Mouse (Mus musculus): Measurements from ENCODE around the gene Gpr18. TPM values are rescaled to one million over a fixed set of nuclear protein-coding genes. Genes with fewer than 3 reads are reported as not detected.

Gpr18 gene
- polyA plus RNA-seq (2014; fragmentation: Nextera tagmentation; extraction: Ambion mirVana): 0.11 and 0.22 TPM in 2 replicates

DNA sequence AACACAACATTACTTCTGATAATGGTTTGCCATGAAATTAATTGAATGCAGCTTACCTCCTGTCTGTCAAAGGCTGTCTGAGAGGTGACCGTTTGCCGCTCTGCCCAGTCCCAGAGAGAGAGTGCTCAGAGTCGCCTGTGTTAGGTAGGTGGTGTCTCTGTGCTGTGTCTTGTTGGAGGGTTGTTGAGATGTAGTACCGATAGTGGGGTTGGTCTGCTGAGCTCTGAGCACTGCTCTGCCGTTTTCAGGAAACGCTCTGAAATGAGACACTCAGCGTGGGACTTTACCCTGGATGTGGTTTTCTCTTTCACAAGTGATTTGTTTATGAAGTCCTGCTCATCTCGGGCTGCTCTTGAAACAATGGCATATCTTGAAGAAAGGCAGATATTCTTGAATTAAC, at the start of gene Gpr18:
Gene Gpr18, minus strand, starts transcription at position 161 of the 400 bp plus-strand sequence.
- H3K9ac ChIP-seq (ENCODE audit: low read depth, low read length): no peak within 1 kb of the TSS
- 64% methylated on average over 8 of the region's 8 CpGs for WGBS
- H3K4me2 ChIP-seq (ENCODE audit: low read depth, low read length): no peak within 1 kb of the TSS
- H3K36me3 ChIP-seq (ENCODE audit: control insufficient read depth, insufficient read depth, low read length): peaks cover 42% of the 10 kb centered on the region
- no peak within 1 kb of the TSS for H3K27ac ChIP-seq (replicated peaks; ENCODE audit: low read depth, low read length)
- H3K4me1 ChIP-seq (ENCODE audit: control insufficient read depth, insufficient read depth, low read length): no peaks in the 10 kb centered on the region
- no peak for DNase-seq (ENCODE audit: low spot score)
- no peak for ATAC-seq (ENCODE audit: low read depth)
- no peaks in the 10 kb centered on the region for H3K27me3 ChIP-seq (replicated peaks; ENCODE audit: control insufficient read depth, insufficient read depth, low read length)
- H3K9me3 ChIP-seq (ENCODE audit: control insufficient read depth, low read length): no peaks in the 10 kb centered on the region
- H3K4me3 ChIP-seq (ENCODE audit: low read depth, low read length): no peak within 1 kb of the TSS

DNA sequence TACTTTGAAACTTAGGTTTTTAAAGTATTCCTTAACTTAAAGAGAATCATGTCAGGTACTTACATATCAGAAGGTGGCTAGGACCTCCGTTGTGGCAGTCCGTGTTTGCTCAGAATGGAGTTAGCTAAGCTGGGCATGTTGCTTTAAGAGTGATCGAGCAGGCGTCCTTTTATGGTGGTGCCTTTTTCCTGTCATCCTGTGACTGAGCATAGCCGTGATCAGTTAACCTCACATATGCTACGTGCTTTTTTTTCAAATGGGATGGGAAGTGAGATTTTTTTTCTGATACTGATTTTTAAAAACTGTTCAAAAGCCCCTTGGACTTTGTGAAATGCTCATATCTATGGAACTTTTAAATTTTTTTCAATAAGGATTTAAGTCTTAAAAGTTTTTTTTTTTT, 49.4 kb upstream of the Gpr18 start, which contains the start of gene Gpr183:
Gene Gpr183, minus strand, starts transcription at position 206 of the 400 bp plus-strand sequence.
- no peaks in the 10 kb centered on the region for H3K36me3 ChIP-seq (ENCODE audit: control insufficient read depth, insufficient read depth, low read length)
- ATAC-seq (ENCODE audit: low read depth): no peak
- H3K27me3 ChIP-seq (replicated peaks; ENCODE audit: control insufficient read depth, insufficient read depth, low read length): no peaks in the 10 kb centered on the region
- no peak within 1 kb of the TSS for H3K4me3 ChIP-seq (ENCODE audit: low read depth, low read length)
- no peak for DNase-seq (ENCODE audit: low spot score)
- H3K4me2 ChIP-seq (ENCODE audit: low read depth, low read length): no peak within 1 kb of the TSS
- H3K27ac ChIP-seq (replicated peaks; ENCODE audit: low read depth, low read length): 0 out of 2 replicates have a peak within 1 kb of the TSS, but pooled peaks have one; percentile 39
- H3K9ac ChIP-seq (ENCODE audit: low read depth, low read length): no peak within 1 kb of the TSS
- H3K4me1 ChIP-seq (ENCODE audit: control insufficient read depth, insufficient read depth, low read length): no peaks in the 10 kb centered on the region
- 40% methylated on average over 6 of the region's 6 CpGs for WGBS
- no peaks in the 10 kb centered on the region for H3K9me3 ChIP-seq (ENCODE audit: control insufficient read depth, low read length)

DNA sequence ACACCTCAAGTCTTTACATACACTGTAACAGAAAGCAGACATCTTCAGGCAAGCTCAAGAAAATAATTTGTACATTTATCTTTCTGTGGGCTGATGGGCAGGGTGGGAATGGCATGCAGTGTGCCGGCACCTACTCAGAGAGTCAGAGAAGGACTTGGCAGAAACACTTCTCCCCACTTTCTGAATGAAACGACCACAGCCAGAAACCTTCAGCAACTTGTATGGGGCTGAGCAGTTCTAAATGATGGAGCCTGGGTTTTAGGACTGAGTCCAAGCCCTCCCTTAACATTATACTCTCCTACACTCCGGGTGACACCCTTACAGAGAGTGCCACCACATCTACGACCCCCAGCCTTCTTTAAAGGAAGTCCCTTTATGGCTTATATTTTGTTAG, 48.4 kb upstream of the Gpr18 start:
- Histone ChIP-seq H3K9ac (ENCODE audit: low read depth, low read length) (no peak overlapping the region), H3K36me3 (ENCODE audit: control insufficient read depth, insufficient read depth, low read length) (no peaks in the 10 kb centered on the region), H3K27me3 (replicated peaks; ENCODE audit: control insufficient read depth, insufficient read depth, low read length) (no peaks in the 10 kb centered on the region), H3K4me2 (ENCODE audit: low read depth, low read length) (no peak overlapping the region), H3K4me3 (ENCODE audit: low read depth, low read length) (no peak overlapping the region), H3K27ac (replicated peaks; ENCODE audit: low read depth, low read length) (0 out of 2 replicates have a peak overlapping the region, but pooled peaks have one; percentile 39), H3K9me3 (ENCODE audit: control insufficient read depth, low read length) (no peaks in the 10 kb centered on the region), H3K4me1 (ENCODE audit: control insufficient read depth, insufficient read depth, low read length) (no peaks in the 10 kb centered on the region)
- 53% methylated on average over 4 of the region's 4 CpGs for WGBS
- DNase-seq (ENCODE audit: low spot score) (no peak), ATAC-seq (ENCODE audit: low read depth) (no peak)

DNA sequence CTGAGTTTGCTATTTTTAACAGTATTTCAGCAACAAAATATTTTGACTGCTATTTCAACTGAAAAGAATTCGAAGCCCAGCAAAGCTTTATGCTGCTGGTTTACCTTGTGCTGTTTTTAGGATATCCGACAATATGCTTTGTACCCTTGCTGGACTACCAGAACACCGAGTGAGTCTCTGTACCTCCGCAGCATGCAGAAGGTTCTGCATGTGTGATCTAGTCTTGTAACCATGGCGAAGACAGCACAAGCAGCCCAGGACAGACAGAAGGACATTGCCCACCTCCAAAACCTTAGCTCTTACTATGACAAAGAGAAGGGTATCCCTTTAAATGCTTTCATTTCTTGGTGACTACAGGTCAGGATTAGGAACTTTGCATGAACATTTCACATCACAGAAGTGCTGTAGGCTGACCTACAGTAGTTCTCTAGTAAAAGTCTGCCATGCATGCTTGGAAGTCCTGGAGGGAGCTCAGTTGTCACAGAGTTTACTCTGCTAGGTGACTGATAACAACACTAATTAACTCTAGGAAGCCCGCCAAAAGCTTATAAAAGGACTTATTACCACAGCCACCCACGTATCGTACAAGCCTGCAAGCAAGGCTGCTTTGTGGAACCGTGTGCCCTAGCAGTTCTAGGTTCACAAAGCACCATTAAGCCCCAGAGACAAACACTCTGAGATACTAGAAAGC, 47.8 kb upstream of the Gpr18 start:
- no peak overlapping the region for H3K4me3 ChIP-seq (ENCODE audit: low read depth, low read length)
- H3K4me1 ChIP-seq (ENCODE audit: control insufficient read depth, insufficient read depth, low read length): no peaks in the 10 kb centered on the region
- H3K4me2 ChIP-seq (ENCODE audit: low read depth, low read length): no peak overlapping the region; the same call in 1 of the 2 replicates
- 74% methylated on average over 9 of the region's 9 CpGs for WGBS
- ATAC-seq (ENCODE audit: low read depth) (no peak), DNase-seq (ENCODE audit: low spot score) (peak; percentile 36)
- no peak overlapping the region for H3K9ac ChIP-seq (ENCODE audit: low read depth, low read length)
- H3K9me3 ChIP-seq (ENCODE audit: control insufficient read depth, low read length): no peaks in the 10 kb centered on the region
- H3K36me3 ChIP-seq (ENCODE audit: control insufficient read depth, insufficient read depth, low read length): no peaks in the 10 kb centered on the region
- H3K27ac ChIP-seq (replicated peaks; ENCODE audit: low read depth, low read length): 0 out of 2 replicates have a peak overlapping the region, but pooled peaks have one; percentile 39
- no peaks in the 10 kb centered on the region for H3K27me3 ChIP-seq (replicated peaks; ENCODE audit: control insufficient read depth, insufficient read depth, low read length)

DNA sequence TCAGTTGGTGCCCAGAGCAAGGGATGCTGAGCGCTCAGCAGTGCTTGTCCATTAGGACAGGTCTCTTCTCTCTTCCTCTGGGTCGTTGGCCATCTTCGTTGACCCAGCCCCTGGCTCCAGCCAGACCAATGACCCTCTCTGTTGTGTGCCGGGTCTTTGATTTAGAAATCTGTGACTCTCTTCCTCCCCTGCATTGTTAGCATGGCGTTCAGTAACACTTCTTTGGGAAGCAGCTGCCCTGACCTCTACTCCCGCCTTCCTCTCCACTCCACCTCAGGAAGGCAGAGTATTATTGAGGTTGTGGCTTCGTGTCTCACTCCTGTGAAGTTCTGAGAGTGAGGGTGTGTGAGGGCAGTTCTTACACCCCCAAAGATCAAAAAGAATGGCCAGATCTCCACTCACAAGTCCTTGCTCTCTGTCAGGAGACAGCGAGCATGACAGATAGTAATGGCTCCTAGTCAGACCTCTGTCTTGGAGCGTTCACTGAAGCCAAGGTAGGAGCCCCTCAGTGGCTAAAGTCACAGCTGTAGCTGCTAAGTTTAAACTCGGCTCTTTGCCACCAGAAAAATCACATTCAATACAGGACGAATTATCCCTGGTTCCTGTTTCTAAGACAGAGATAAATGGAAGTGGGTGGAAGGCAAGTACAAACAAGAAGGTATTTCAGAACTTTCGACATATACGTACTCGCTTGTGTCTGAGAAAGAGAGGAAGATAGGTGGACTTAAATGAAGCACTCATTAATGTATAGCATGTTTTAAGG, 46.7 kb upstream of the Gpr18 start:
- no peak overlapping the region for H3K4me2 ChIP-seq (ENCODE audit: low read depth, low read length)
- ATAC-seq (ENCODE audit: low read depth) (0 out of 2 replicates have a peak, but pooled peaks have one; percentile 30), DNase-seq (ENCODE audit: low spot score) (no peak)
- 77% methylated on average over 14 of the region's 14 CpGs for WGBS
- no peaks in the 10 kb centered on the region for H3K36me3 ChIP-seq (ENCODE audit: control insufficient read depth, insufficient read depth, low read length)
- no peak overlapping the region for H3K9ac ChIP-seq (ENCODE audit: low read depth, low read length)
- H3K27me3 ChIP-seq (replicated peaks; ENCODE audit: control insufficient read depth, insufficient read depth, low read length): no peaks in the 10 kb centered on the region
- no peak overlapping the region for H3K4me3 ChIP-seq (ENCODE audit: low read depth, low read length)
- H3K9me3 ChIP-seq (ENCODE audit: control insufficient read depth, low read length): no peaks in the 10 kb centered on the region
- H3K27ac ChIP-seq (replicated peaks; ENCODE audit: low read depth, low read length): 0 out of 2 replicates have a peak overlapping the region, but pooled peaks have one; percentile 13
- H3K4me1 ChIP-seq (ENCODE audit: control insufficient read depth, insufficient read depth, low read length): no peaks in the 10 kb centered on the region

DNA sequence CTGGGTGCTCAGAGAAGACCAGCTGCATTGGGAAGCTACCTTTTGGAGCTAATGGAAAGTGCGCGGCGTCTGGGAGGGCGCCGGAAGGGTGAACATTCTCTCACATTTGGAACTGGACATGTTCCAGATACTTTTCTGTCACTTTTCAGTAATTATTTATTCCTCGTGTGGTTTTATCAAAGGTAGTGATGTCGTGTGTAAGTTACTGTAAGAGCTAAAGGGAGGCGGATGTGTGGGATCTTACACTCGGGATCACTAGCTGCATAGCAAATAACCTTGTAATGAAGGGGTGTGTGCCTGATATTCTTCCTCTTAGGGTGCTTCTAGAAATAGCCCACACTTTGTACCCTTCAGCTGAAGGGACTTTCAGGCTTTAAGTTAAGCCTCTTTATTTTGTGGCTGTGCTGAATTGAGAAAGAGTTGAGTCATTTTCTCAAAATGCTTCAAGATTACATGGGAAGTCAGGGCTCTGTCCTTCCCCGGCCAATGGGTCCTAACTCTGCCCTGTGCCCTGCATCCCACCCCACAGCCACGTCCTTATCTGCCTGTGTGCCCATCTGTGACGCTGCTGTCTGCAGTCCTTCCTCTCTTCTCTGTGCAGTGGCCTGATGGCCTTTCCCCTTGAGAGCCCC, 46.0 kb upstream of the Gpr18 start:
- Histone ChIP-seq H3K9me3 (ENCODE audit: control insufficient read depth, low read length) (no peaks in the 10 kb centered on the region), H3K27ac (replicated peaks; ENCODE audit: low read depth, low read length) (no peak overlapping the region), H3K4me2 (ENCODE audit: low read depth, low read length) (no peak overlapping the region), H3K4me1 (ENCODE audit: control insufficient read depth, insufficient read depth, low read length) (no peaks in the 10 kb centered on the region), H3K27me3 (replicated peaks; ENCODE audit: control insufficient read depth, insufficient read depth, low read length) (no peaks in the 10 kb centered on the region), H3K4me3 (ENCODE audit: low read depth, low read length) (no peak overlapping the region), H3K36me3 (ENCODE audit: control insufficient read depth, insufficient read depth, low read length) (no peaks in the 10 kb centered on the region), H3K9ac (ENCODE audit: low read depth, low read length) (no peak overlapping the region)
- 75% methylated on average over 12 of the region's 12 CpGs for WGBS
- no peak for DNase-seq (ENCODE audit: low spot score)
- no peak for ATAC-seq (ENCODE audit: low read depth)

DNA sequence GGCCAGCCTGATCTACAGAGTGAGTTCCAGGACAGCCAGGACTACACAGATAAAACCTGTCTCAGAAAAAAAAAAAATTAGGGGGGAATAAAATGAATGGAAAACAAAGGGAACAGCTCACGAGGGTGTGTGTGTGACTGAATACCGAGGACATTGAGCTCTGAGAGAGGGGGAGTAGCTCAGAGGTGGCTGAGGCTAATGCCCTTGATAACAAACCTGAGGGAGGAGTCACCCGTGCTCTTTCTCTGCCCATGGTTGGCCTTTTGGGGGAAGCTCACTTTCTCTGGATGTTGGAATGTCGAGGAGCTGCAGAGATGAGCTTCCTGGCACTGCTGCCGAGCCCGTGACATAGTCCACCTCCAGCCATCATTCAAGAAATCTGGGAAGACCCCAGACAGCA, 45.4 kb upstream of the Gpr18 start:
- WGBS: 74% methylated on average over 6 of the region's 6 CpGs
- no peak overlapping the region for H3K4me2 ChIP-seq (ENCODE audit: low read depth, low read length)
- H3K9me3 ChIP-seq (ENCODE audit: control insufficient read depth, low read length): no peaks in the 10 kb centered on the region
- DNase-seq (ENCODE audit: low spot score): no peak
- no peak overlapping the region for H3K27ac ChIP-seq (replicated peaks; ENCODE audit: low read depth, low read length)
- H3K36me3 ChIP-seq (ENCODE audit: control insufficient read depth, insufficient read depth, low read length): no peaks in the 10 kb centered on the region
- H3K4me3 ChIP-seq (ENCODE audit: low read depth, low read length): no peak overlapping the region
- ATAC-seq (ENCODE audit: low read depth): no peak
- no peaks in the 10 kb centered on the region for H3K27me3 ChIP-seq (replicated peaks; ENCODE audit: control insufficient read depth, insufficient read depth, low read length)
- no peak overlapping the region for H3K9ac ChIP-seq (ENCODE audit: low read depth, low read length)
- no peaks in the 10 kb centered on the region for H3K4me1 ChIP-seq (ENCODE audit: control insufficient read depth, insufficient read depth, low read length)

DNA sequence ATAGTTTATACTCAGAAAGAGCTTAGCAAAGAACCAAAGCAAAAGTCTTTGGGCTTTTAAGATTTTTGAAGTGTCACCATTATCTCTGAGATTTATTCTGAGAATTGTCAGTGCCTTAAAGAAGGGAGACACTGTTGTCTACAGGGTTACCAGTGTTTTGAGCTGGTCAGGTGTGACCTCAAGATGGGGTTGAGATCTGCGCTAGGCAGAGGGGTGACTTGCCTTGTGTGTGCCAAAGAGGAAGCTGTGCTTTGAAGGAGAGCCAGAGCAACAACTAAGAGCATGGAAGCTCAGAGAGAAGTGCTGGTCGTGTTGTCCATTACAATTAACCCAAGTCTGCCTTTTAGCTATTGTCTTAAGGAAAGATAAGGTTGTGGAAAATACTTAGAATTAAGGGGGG, 45.0 kb upstream of the Gpr18 start:
- H3K27me3 ChIP-seq (replicated peaks; ENCODE audit: control insufficient read depth, insufficient read depth, low read length): no peaks in the 10 kb centered on the region
- H3K4me1 ChIP-seq (ENCODE audit: control insufficient read depth, insufficient read depth, low read length): no peaks in the 10 kb centered on the region
- ATAC-seq (ENCODE audit: low read depth) (no peak), DNase-seq (ENCODE audit: low spot score) (no peak)
- 80% methylated on average over 2 of the region's 2 CpGs for WGBS
- no peak overlapping the region for H3K27ac ChIP-seq (replicated peaks; ENCODE audit: low read depth, low read length)
- no peak overlapping the region for H3K4me2 ChIP-seq (ENCODE audit: low read depth, low read length)
- no peaks in the 10 kb centered on the region for H3K9me3 ChIP-seq (ENCODE audit: control insufficient read depth, low read length)
- no peaks in the 10 kb centered on the region for H3K36me3 ChIP-seq (ENCODE audit: control insufficient read depth, insufficient read depth, low read length)
- H3K4me3 ChIP-seq (ENCODE audit: low read depth, low read length): no peak overlapping the region
- no peak overlapping the region for H3K9ac ChIP-seq (ENCODE audit: low read depth, low read length)
